Mouse (Mus musculus) 416B (cell line): ENCODE measurements around the gene Ost4.
"Not testable (repeated sequence)": the region's sequence is repeated elsewhere in the genome, so short reads cannot be mapped to it uniquely, and the experiment has no call there.

ENCODE experiments used
- DNase-seq: peaks from one replicate; pipeline ENCODE4 v3.0.0; 2011; ENCODE audit warnings: low read depth

Ost4 gene

GRCm38 (mm10) chr5:30890375-30890774 is 17.2 kb downstream of the Ost4 start:
- DNase-seq: peak; percentile 38

GRCm38 (mm10) chr5:30889088-30889754 is 18.4 kb downstream of the Ost4 start:
- no peak for DNase-seq

GRCm38 (mm10) chr5:30888337-30889087 is 19.1 kb downstream of the Ost4 start, which contains the start of gene Agbl5:
TSS of gene Agbl5 (plus strand) at chr5:30888694.
- DNase-seq: peak; percentile 96

- DNase-seq: peak; percentile 99
Observed at GRCm38 (mm10) chr5:30887858-30888336, 19.7 kb downstream of the Ost4 start.

- DNase-seq: peak; percentile 95
Observed at GRCm38 (mm10) chr5:30887331-30887761, 20.2 kb downstream of the Ost4 start.

- no peak for DNase-seq
Observed at GRCm38 (mm10) chr5:30886731-30887130, 20.9 kb downstream of the Ost4 start.

- peak; percentile 30 for DNase-seq
Observed at GRCm38 (mm10) chr5:30886209-30886608, 21.4 kb downstream of the Ost4 start.

GRCm38 (mm10) chr5:30881839-30882238 is 25.7 kb downstream of the Ost4 start:
- not testable (repeated sequence) for DNase-seq

- peak; percentile 40 for DNase-seq
Observed at GRCm38 (mm10) chr5:30879347-30879943, 28.1 kb downstream of the Ost4 start.

- no peak for DNase-seq
Observed at GRCm38 (mm10) chr5:30878616-30879015, 29.0 kb downstream of the Ost4 start.

GRCm38 (mm10) chr5:30874365-30874764 is 33.2 kb downstream of the Ost4 start:
- DNase-seq: no peak

- DNase-seq: no peak
Observed at GRCm38 (mm10) chr5:30872574-30872973, 35.0 kb downstream of the Ost4 start.

- no peak for DNase-seq
Observed at GRCm38 (mm10) chr5:30870131-30870406, 37.5 kb downstream of the Ost4 start.

- peak; percentile 80 for DNase-seq
Observed at GRCm38 (mm10) chr5:30869405-30870130, 38.0 kb downstream of the Ost4 start.

- no peak for DNase-seq
Observed at GRCm38 (mm10) chr5:30868981-30869380, 38.6 kb downstream of the Ost4 start.

GRCm38 (mm10) chr5:30867712-30868111 is 39.9 kb downstream of the Ost4 start, which contains the start of gene Tmem214:
TSS of gene Tmem214 (plus strand) at chr5:30868012.
- DNase-seq: no peak

GRCm38 (mm10) chr5:30866871-30867270 is 40.7 kb downstream of the Ost4 start:
- peak; percentile 28 for DNase-seq

GRCm38 (mm10) chr5:30864322-30864721 is 43.3 kb downstream of the Ost4 start:
- DNase-seq: no peak

GRCm38 (mm10) chr5:30863852-30864251 is 43.7 kb downstream of the Ost4 start:
- peak; percentile 52 for DNase-seq

- DNase-seq: no peak
Observed at GRCm38 (mm10) chr5:30856124-30856523, 51.5 kb downstream of the Ost4 start.
